Mouse (Mus musculus) limb, embryonic 13.5 days (tissue): Measurements from ENCODE around the gene Arhgdib. TPM values are rescaled to one million over a fixed set of nuclear protein-coding genes. Genes with fewer than 3 reads are reported as not detected.

Experiments used
- ATAC-seq: fragments of 200-750 bp; cut with Nextera tagmentation; 2 replicates; pipeline ENCODE4 v1.8.0; 2017; ENCODE audit warnings: low read depth, moderate number of reproducible peaks, moderate TSS enrichment; ENCODE audit not compliant: low FRiP score
- H3K27ac ChIP-seq: fragments of 300-500 bp; sonication (generic); 2 replicates; pipeline ENCODE4 v1.5.1; 2015; ENCODE audit warnings: inconsistent platforms, mild to moderate bottlenecking, moderate library complexity
- H3K27me3 ChIP-seq: fragments of 300-500 bp; sonication (generic); 2 replicates; pipeline ENCODE4 v1.6.1; 2015; ENCODE audit warnings: mild to moderate bottlenecking, inconsistent platforms
- H3K36me3 ChIP-seq: fragments of 300-500 bp; sonication (generic); 2 replicates; pipeline ENCODE4 v1.6.1; 2015; ENCODE audit warnings: inconsistent platforms, mild to moderate bottlenecking, moderate library complexity
- H3K4me1 ChIP-seq: fragments of 300-500 bp; sonication (generic); 2 replicates; pipeline ENCODE4 v1.6.1; 2015; ENCODE audit warnings: inconsistent platforms
- H3K4me2 ChIP-seq: fragments of 300-500 bp; sonication (generic); replicated peaks from 2 replicates; pipeline ENCODE4 v1.6.1; 2015; ENCODE audit warnings: inconsistent platforms, mild to moderate bottlenecking, moderate library complexity
- H3K4me3 ChIP-seq: fragments of 300-500 bp; sonication (generic); 2 replicates; pipeline ENCODE4 v1.5.1; 2015; ENCODE audit warnings: moderate library complexity, mild to moderate bottlenecking, inconsistent platforms
- H3K9ac ChIP-seq: fragments of 300-500 bp; sonication (generic); 2 replicates; pipeline ENCODE4 v1.6.1; 2015; ENCODE audit warnings: mild to moderate bottlenecking, inconsistent platforms
- H3K9me3 ChIP-seq: fragments of 300-500 bp; sonication (generic); 2 replicates; pipeline ENCODE4 v1.6.1; 2016; ENCODE audit warnings: inconsistent platforms
- WGBS: fragments of 180-500 bp; shearing (Covaris S2); methylation state at CpG from one replicate; pipeline ENCODE4 v1.1.7; 2015; 5-methylcytosine and 5-hydroxymethylcytosine counted together
- polyA plus RNA-seq: library from polyadenylated mRNA; unstranded; fragments of >200 nt; fragmentation: Nextera tagmentation; extraction: Ambion mirVana; gene quantifications from 2 replicates; pipeline ENCODE4 v1.2.1, GENCODE M21; 2015

Arhgdib gene
- polyA plus RNA-seq, 1 experiment from 2014 or later = 75.3 TPM

- no peak overlapping the region for H3K27ac ChIP-seq
- no peaks in the 10 kb centered on the region for H3K36me3 ChIP-seq
- peaks cover 13% of the 10 kb centered on the region; the same call in 1 of the 2 replicates for H3K4me1 ChIP-seq
- H3K9me3 ChIP-seq = no peaks in the 10 kb centered on the region
- ATAC-seq = no peak
- H3K9ac ChIP-seq = no peak overlapping the region
- no peak overlapping the region for H3K4me2 ChIP-seq
- H3K27me3 ChIP-seq = no peaks in the 10 kb centered on the region
- 63% methylated on average over 4 of the region's 4 CpGs for WGBS
- no peak overlapping the region for H3K4me3 ChIP-seq
Measured at GRCm38 (mm10) chr6:136967466-136967865, 25.8 kb upstream of the Arhgdib start.

GRCm38 (mm10) chr6:136965912-136966311 lies 24.2 kb upstream of the Arhgdib start:
- no peaks in the 10 kb centered on the region for H3K27me3 ChIP-seq
- H3K36me3 ChIP-seq = no peaks in the 10 kb centered on the region
- H3K4me3 ChIP-seq = no peak overlapping the region
- WGBS = 75% methylated on average over 10 of the region's 10 CpGs
- H3K9ac ChIP-seq = no peak overlapping the region
- H3K9me3 ChIP-seq = no peaks in the 10 kb centered on the region
- H3K4me2 ChIP-seq = no peak overlapping the region
- H3K4me1 ChIP-seq = peaks cover 13% of the 10 kb centered on the region; the same call in 1 of the 2 replicates
- no peak for ATAC-seq
- no peak overlapping the region for H3K27ac ChIP-seq

GRCm38 (mm10) chr6:136964609-136965510 lies 23.2 kb upstream of the Arhgdib start:
- no peak for ATAC-seq
- Histone ChIP-seq H3K9me3 (no peaks in the 10 kb centered on the region), H3K27me3 (no peaks in the 10 kb centered on the region), H3K9ac (peak overlapping the region; percentile 13; the same call in 1 of the 2 replicates), H3K4me2 (no peak overlapping the region), H3K4me3 (no peak overlapping the region), H3K36me3 (no peaks in the 10 kb centered on the region), H3K27ac (peak overlapping the region; percentile 34; the same call in 1 of the 2 replicates), H3K4me1 (peaks cover 13% of the 10 kb centered on the region; the same call in 1 of the 2 replicates)
- WGBS = 59% methylated on average over 13 of the region's 13 CpGs

- Histone ChIP-seq H3K9ac (no peak overlapping the region), H3K9me3 (no peaks in the 10 kb centered on the region), H3K27me3 (no peaks in the 10 kb centered on the region), H3K4me3 (no peak overlapping the region), H3K4me2 (no peak overlapping the region), H3K27ac (no peak overlapping the region), H3K4me1 (peaks cover 13% of the 10 kb centered on the region; the same call in 1 of the 2 replicates), H3K36me3 (no peaks in the 10 kb centered on the region)
- WGBS = 77% methylated on average over 11 of the region's 11 CpGs
- ATAC-seq = no peak
Measured at GRCm38 (mm10) chr6:136962957-136963356, 21.3 kb upstream of the Arhgdib start.

- 0 out of 2 replicates have a peak, but pooled peaks cover 2% of the 10 kb centered on the region for H3K4me1 ChIP-seq
- WGBS = 68% methylated on average over 11 of the region's 11 CpGs
- no peaks in the 10 kb centered on the region for H3K27me3 ChIP-seq
- no peak overlapping the region for H3K9ac ChIP-seq
- H3K4me3 ChIP-seq = no peak overlapping the region
- no peaks in the 10 kb centered on the region for H3K9me3 ChIP-seq
- H3K27ac ChIP-seq = no peak overlapping the region
- ATAC-seq = no peak
- H3K36me3 ChIP-seq = no peaks in the 10 kb centered on the region
- no peak overlapping the region for H3K4me2 ChIP-seq
Measured at GRCm38 (mm10) chr6:136959131-136959530, 17.4 kb upstream of the Arhgdib start.

- Histone ChIP-seq H3K27me3 (no peaks in the 10 kb centered on the region), H3K4me1 (no peaks in the 10 kb centered on the region), H3K9ac (no peak overlapping the region), H3K36me3 (no peaks in the 10 kb centered on the region), H3K4me2 (no peak overlapping the region), H3K27ac (no peak overlapping the region), H3K4me3 (no peak overlapping the region), H3K9me3 (no peaks in the 10 kb centered on the region)
- 64% methylated on average over 7 of the region's 7 CpGs for WGBS
- no peak for ATAC-seq
Measured at GRCm38 (mm10) chr6:136957062-136957461, 15.4 kb upstream of the Arhgdib start.

GRCm38 (mm10) chr6:136955240-136955639 lies 13.5 kb upstream of the Arhgdib start:
- no peaks in the 10 kb centered on the region for H3K9me3 ChIP-seq
- no peaks in the 10 kb centered on the region for H3K36me3 ChIP-seq
- no peaks in the 10 kb centered on the region for H3K27me3 ChIP-seq
- no peaks in the 10 kb centered on the region for H3K4me1 ChIP-seq
- ATAC-seq = no peak
- no peak overlapping the region for H3K4me3 ChIP-seq
- WGBS = 90% methylated on average over 3 of the region's 3 CpGs
- H3K9ac ChIP-seq = no peak overlapping the region
- no peak overlapping the region for H3K27ac ChIP-seq
- no peak overlapping the region for H3K4me2 ChIP-seq

GRCm38 (mm10) chr6:136954715-136955114 lies 13.0 kb upstream of the Arhgdib start:
- no peaks in the 10 kb centered on the region for H3K36me3 ChIP-seq
- ATAC-seq = no peak
- 80% methylated on average over 8 of the region's 8 CpGs for WGBS
- H3K9me3 ChIP-seq = no peaks in the 10 kb centered on the region
- no peak overlapping the region for H3K4me3 ChIP-seq
- no peak overlapping the region for H3K9ac ChIP-seq
- H3K4me2 ChIP-seq = no peak overlapping the region
- no peaks in the 10 kb centered on the region for H3K27me3 ChIP-seq
- no peaks in the 10 kb centered on the region for H3K4me1 ChIP-seq
- no peak overlapping the region for H3K27ac ChIP-seq

GRCm38 (mm10) chr6:136954192-136954591 lies 12.5 kb upstream of the Arhgdib start:
- Histone ChIP-seq H3K9ac (no peak overlapping the region), H3K4me2 (no peak overlapping the region), H3K9me3 (no peaks in the 10 kb centered on the region), H3K27ac (no peak overlapping the region), H3K4me3 (no peak overlapping the region), H3K4me1 (no peaks in the 10 kb centered on the region), H3K36me3 (no peaks in the 10 kb centered on the region), H3K27me3 (no peaks in the 10 kb centered on the region)
- no peak for ATAC-seq
- 66% methylated on average over 6 of the region's 6 CpGs for WGBS

- Histone ChIP-seq H3K9ac (no peak overlapping the region), H3K27me3 (no peaks in the 10 kb centered on the region), H3K9me3 (no peaks in the 10 kb centered on the region), H3K27ac (no peak overlapping the region), H3K4me2 (no peak overlapping the region), H3K4me1 (peaks cover 7% of the 10 kb centered on the region), H3K36me3 (no peaks in the 10 kb centered on the region), H3K4me3 (no peak overlapping the region)
- 87% methylated on average over 9 of the region's 9 CpGs for WGBS
- ATAC-seq = no peak
Measured at GRCm38 (mm10) chr6:136952930-136953329, 11.2 kb upstream of the Arhgdib start.

- no peak overlapping the region for H3K4me3 ChIP-seq
- 93% methylated on average over 2 of the region's 2 CpGs for WGBS
- H3K9me3 ChIP-seq = no peaks in the 10 kb centered on the region
- H3K4me2 ChIP-seq = no peak overlapping the region
- ATAC-seq = no peak
- peaks cover 24% of the 10 kb centered on the region for H3K4me1 ChIP-seq
- H3K36me3 ChIP-seq = no peaks in the 10 kb centered on the region
- no peak overlapping the region for H3K27ac ChIP-seq
- H3K27me3 ChIP-seq = no peaks in the 10 kb centered on the region
- no peak overlapping the region for H3K9ac ChIP-seq
Measured at GRCm38 (mm10) chr6:136950171-136950570, 8.5 kb upstream of the Arhgdib start.

- no peaks in the 10 kb centered on the region for H3K27me3 ChIP-seq
- no peak overlapping the region for H3K4me3 ChIP-seq
- WGBS = 18% methylated on average over 4 of the region's 4 CpGs
- no peaks in the 10 kb centered on the region for H3K36me3 ChIP-seq
- peak; percentile 38; the same call in 1 of the 2 replicates for ATAC-seq
- H3K4me2 ChIP-seq = no peak overlapping the region
- no peaks in the 10 kb centered on the region for H3K9me3 ChIP-seq
- H3K4me1 ChIP-seq = peaks cover 25% of the 10 kb centered on the region
- no peak overlapping the region for H3K9ac ChIP-seq
- peak overlapping the region; percentile 45; the same call in 1 of the 2 replicates for H3K27ac ChIP-seq
Measured at GRCm38 (mm10) chr6:136947716-136948115, 6.0 kb upstream of the Arhgdib start.
